ENCODE assay signal across 16 mouse cellular contexts in genomic region chr1:137814556-137814955, GRCm38 (mm10).
"Had no signal": no experiment of that assay in that cellular context is flagged by ENCODE, and none has a peak within 500 bp of the region (broad histone marks: within the 10 kb centered on the region; RNA-seq: fewer than 3 reads in every experiment).

No protein-coding gene starts in this region.

- DNase-seq: gastrocnemius, adult 2 months; gastrocnemius, postnatal 10 days; gastrocnemius, postnatal 25 days; heart, adult 18-20 months; heart, postnatal 10 days; heart, postnatal 4 days; kidney, adult 18-20 months; kidney, adult 8-10 months; kidney, postnatal 10 days; kidney, postnatal 25 days; kidney, postnatal 4 days; liver had no signal

- ATAC-seq: hindbrain, embryonic 16.5 days; inflammation-experienced regulatory T-cells, adult 6 months; intestine, embryonic 15.5 days; intestine, postnatal 0 days had no signal
